Mouse (Mus musculus) testis, postnatal 14 days (tissue): ENCODE results near the gene Ift52.
"Not testable (repeated sequence)": the region's sequence is repeated elsewhere in the genome, so short reads cannot be mapped to it uniquely, and the experiment has no call there.

Source experiments
- DNase-seq: peaks from one replicate; pipeline ENCODE4 v3.0.0; 2021; ENCODE audit warnings: low spot score

Ift52 gene

DNA sequence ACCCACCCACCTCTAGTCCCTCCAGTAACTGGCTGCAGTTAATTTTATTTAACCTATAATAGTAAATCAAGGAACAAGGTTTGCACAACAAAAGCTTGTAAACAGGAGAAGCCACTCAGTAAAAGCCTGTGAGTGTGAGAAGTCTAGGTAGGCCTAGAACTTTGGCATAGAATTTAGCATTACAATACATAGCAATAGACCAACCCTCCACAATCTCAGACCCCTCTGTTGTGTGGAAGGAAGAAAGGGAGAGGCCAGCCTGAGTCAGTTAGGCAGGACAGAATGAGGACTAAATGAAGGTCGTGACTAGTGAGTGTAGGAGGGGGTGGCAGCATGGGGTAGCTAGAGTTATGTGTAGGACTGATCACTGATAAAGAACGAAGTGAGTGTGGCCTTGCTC, 14.6 kb downstream of the Ift52 start:
- DNase-seq, result no peak

DNA sequence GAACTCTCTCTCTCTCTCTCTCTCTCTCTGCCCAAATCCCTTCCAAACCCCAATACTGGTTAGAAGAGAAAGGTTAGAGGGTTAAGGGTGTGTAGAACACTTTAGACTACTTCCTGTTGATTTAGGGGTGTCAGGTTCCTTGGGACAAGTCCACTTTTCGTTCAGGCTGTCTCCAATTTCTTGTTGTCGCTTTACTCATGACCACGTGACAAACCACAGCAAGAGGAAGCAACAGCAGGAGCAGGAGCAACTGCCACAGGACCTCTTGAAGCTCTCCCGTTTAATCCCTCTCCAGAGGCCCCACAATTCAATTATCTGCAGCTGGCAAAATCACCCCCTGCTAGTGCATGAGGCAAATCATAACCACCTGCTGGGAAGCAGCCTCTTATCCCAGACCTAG, 15.5 kb downstream of the Ift52 start:
- DNase-seq, result no peak

GRCm38 (mm10) chr2:163039940-163040339, 22.8 kb downstream of the Ift52 start:
- DNase-seq, result no peak

GRCm38 (mm10) chr2:163048125-163048524, 31.0 kb downstream of the Ift52 start:
- no peak for DNase-seq

DNA sequence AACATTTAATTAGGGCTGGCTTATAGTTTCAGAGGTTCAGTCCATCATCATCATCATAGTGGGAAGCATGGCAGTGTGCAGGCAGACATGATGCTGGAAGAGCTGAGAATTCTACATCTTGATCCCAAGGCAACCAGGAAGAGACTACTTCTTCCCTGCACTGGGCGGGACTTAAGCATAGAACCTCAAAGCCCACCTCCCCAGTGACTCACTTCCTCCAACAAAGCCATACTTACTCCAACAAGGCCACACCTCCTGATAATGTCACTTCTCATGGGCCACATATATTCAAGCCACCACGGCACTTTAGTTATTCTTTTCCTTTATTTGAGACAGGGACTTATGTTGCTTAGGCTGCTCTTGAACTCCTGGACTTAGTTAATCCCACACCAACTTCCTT, 32.0 kb downstream of the Ift52 start:
- no peak for DNase-seq

DNA sequence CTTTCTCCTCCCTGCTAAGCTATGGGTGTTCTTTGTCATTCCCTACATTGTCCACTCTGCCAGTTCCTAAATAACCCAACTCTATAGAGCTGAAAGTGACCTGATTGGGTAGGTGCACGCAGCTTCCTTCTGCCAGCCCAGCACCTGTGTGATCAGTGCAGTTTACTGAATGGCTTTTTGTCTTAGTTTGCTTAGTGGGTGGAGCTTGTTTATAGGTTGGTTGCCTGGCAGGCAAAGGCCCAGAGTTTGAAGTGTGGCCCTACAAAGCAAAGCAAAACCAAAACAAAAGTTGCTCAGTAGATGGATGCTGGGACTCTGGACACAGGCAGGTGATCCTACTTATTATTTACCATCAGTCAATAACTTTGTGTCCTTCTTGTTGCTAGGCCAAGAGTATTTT, 34.5 kb downstream of the Ift52 start:
- DNase-seq, result no peak

DNA sequence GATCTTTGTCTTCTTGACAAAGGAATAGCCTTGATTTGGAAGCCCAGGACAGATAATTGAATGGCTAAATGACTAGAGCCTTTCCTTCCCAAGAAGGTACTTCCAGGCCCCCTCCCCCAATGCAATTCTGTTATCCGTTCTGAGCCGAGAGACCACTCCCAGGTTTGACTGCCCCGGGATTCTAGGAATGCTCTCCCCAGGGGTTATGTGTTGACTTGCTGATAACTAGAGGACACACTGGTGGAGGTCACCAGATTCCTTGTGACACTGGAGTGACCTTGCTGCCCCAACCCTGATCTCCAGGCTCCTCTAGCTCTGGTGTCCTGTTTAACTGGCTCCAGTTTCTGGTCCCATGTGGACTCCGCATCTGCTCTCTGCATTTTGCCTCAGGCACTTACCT, 34.9 kb downstream of the Ift52 start:
- DNase-seq, result no peak

DNA sequence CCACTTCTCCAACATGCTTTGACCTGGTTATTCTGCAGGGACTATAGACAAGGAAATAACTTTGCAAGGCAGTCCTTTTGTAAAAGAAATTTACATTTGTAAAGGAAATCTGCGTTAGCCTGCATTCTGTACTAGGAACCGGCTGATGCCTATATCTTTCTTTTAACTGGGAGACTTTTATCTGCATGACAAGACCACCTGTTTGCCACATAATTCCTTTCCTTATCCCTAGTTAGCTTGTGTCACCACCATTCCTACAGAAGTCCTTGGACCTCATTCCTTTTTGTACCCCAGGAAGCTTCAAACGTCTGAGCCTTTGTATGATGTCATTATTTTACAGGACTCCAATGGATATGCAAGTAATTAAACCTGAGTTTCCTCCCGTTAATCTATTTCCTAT, 35.7 kb downstream of the Ift52 start:
- no peak for DNase-seq

- peak; percentile 92 for DNase-seq
These were observed 37.2 kb downstream of the Ift52 start, which contains the start of gene Mybl2 for GRCm38 (mm10) chr2:163054335-163054840. Gene Mybl2, plus strand, starts transcription at chr2:163054687.

- DNase-seq, result peak; percentile 22
These were observed 37.8 kb downstream of the Ift52 start for GRCm38 (mm10) chr2:163054891-163055494.

GRCm38 (mm10) chr2:163055715-163056114, 38.6 kb downstream of the Ift52 start:
- no peak for DNase-seq

DNA sequence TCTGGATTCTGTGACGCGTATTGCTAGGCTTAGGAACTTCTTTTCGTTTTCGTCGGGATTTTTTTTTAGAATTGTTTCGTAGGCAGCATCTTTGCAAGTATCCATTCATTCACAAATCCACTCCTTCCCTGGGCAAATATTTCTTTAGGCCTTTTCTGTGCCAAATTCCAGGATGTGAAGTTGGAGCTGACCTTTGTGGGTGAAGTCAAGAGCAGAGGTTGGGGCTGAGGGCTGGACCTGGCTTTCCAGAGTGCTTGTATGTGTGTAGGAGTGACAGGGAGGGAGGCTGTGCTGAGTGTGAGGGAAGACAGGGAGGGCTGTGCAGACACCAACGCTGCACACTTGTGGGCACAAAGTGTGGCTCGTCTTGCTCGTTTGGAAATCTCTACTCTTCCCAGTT, 39.4 kb downstream of the Ift52 start:
- no peak for DNase-seq

DNA sequence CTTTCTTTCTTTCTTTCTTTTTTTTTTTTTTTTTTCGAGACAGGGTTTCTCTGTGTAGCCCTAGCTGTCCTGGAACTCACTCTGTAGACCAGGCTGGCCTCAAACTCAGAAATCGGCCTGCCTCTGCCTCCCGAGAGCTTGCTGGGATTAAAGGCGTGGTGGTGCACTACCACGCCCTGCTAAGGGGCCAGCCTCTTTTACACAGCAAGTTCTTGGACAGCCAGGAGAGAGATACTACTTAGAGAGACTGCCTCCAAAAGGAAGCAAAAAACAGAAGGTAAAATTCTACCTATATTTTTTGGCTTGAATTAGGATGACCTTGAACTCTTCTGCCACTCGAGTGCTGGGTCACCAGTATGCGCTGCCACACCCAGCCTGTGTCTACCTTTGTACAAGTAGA, 41.8 kb downstream of the Ift52 start:
- DNase-seq, result not testable (repeated sequence)

GRCm38 (mm10) chr2:163060630-163061029, 43.5 kb downstream of the Ift52 start:
- DNase-seq, result no peak

GRCm38 (mm10) chr2:163061203-163062118, 44.3 kb downstream of the Ift52 start:
- DNase-seq, result no peak

DNA sequence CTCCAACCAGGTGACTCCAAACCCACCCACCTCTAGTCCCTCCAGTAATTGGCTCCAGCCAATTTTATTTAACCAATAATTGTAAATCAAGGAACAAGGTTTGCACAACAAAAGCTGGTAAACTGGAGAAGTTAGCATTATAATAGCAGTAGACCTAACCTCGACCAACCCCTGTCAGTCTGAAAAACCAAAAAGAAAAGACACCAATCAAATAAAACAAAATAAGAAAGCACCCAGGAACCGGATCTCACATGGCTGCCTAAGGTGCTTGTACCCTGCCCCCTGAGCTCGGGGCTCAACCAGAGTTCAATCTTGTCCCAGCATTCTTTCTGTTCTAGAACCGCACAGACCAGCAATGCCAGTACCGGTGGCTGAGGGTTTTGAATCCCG, 45.0 kb downstream of the Ift52 start:
- DNase-seq, result no peak

DNA sequence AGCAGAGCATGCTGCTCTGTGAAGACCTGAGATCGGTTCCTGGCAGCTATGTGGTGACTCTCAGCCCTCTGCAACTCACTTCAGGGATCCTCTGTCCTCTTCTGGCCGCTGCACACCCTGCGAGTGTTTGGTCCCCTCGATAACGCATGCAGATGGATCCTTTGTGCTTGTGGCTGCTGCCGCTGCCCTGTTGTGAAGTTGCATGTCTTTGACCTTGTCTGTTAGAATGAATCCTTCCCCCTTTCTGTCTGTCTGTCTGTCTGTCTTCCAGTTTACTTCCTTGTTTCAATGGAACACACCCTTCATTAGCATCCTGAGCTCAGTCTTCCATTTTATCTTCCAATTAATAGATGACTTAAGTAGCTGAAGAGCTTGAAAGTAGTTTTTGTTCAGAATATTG, 49.2 kb downstream of the Ift52 start:
- DNase-seq, result no peak

DNA sequence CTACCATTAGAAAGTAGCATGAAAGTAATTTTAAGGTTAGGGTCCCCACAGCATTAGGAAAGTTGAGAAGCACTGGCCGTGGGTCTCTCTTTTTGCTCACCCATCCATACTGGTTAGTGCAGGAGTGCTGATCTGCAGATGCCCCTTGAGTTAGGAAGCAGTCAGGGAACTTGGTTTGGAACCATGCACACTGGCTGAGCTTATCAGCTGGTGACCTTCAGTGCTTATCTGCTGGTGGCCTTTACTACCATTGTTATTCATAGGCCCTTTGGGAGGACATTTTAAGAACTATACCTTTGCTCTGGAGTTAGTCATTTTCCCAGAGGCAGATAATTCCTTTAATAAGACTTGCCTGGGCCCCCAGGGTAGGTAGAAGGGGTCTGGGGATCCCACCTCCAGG, 50.1 kb downstream of the Ift52 start:
- DNase-seq, result no peak

GRCm38 (mm10) chr2:163070213-163070612, 53.1 kb downstream of the Ift52 start:
- no peak for DNase-seq

DNA sequence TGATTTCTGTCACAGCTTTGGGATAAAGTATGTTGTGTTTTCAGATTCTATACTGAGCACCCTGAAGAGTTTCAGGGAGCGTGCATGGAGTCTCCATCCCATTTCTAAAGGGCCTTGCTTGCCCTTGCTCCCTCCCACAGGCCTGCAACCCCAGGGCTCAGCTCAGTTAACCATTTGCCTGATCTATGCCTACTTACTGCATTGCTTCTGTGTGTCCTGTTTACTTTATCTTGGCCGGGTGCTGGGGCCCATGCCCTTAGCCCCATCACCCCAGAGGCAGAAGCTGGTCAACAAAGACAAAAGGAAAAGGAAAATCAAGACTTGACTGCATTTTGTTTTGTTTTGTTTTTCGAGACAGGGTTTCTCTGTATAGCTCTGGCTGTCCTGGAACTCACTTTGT, 54.4 kb downstream of the Ift52 start:
- DNase-seq, result no peak

DNA sequence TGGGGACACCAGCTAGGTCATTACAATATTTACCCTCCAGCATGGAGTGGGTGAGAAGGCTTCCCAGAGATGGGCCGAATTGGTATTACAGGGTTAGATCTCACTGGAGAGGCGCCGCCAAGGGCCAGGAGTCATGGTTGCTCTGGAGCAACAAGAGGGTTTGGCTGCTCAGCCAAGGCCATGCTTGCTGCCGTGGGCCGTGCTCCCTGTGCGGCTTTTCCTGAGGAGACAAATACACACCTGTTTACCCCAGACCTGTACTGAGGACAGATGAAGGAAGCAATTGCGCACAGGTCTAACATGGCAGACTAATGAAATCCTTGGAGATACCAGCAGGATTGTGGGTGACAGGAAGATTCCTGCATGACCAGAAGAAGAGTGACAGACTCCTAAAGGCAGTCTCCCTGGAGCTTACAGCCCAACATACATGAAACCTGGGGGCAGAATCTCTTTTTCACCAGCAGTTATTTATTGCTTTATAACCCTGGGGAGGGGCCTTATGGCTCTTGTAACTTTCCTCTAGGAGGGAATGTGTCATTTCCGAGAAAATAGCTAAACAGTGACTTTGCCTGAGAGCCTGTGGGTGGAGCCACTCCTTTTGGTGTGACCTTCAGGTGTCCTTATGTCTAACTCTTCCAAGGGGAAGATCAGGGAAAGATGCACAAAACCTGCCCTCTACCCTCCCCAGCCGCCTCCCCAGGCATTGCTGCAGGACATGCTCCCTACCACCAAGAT, 56.0 kb downstream of the Ift52 start:
- no peak for DNase-seq

GRCm38 (mm10) chr2:163074006-163074405, 56.9 kb downstream of the Ift52 start:
- DNase-seq, result no peak

DNA sequence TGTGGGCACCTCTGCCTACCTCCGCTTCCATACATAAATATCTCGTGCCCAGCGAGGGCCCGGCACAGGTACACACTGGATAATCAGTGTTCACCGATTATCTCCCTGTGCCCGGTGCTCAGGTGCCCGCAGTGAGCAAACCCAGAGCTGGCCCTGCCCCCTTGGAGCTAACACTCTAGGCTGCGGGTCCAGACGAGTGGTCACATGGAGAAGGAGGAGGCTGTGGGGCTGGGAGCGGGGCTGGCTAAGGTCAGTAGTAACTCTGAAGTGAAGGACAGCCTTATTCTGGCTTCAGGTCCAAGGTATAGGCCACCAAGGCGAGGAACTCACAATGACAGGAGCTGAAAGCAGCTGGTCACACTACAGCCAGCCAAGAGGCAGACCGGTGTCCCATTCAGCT, 57.7 kb downstream of the Ift52 start:
- no peak for DNase-seq
